Mouse (Mus musculus) cerebellum, adult 18-20 months (tissue): ENCODE results near the gene Atg7.
"Not testable (repeated sequence)": the region's sequence is repeated elsewhere in the genome, so short reads cannot be mapped to it uniquely, and the experiment has no call there.

Experiments used
- DNase-seq, 2 experiments: peaks; one replicate each; pipeline ENCODE4 v3.0.0; 2021

The Atg7 gene

GRCm38 (mm10) chr6:114642601-114643528, at the start of gene Atg7:
Gene Atg7 (plus strand): TSS chr6:114643097.
- peak; percentile 88 to 96 for DNase-seq

GRCm38 (mm10) chr6:114614076-114614475, 28.8 kb upstream of the Atg7 start:
- peak; percentile 8 to 9 for DNase-seq

- not testable (repeated sequence) for DNase-seq
Observed at GRCm38 (mm10) chr6:114633886-114634285, 9.0 kb upstream of the Atg7 start.

- peak in 1 of 2 experiments; percentile 9 for DNase-seq
Observed at GRCm38 (mm10) chr6:114643716-114644115, 819 bp downstream of the Atg7 start.

- no peak for DNase-seq
Observed at GRCm38 (mm10) chr6:114644531-114644930, 1.6 kb downstream of the Atg7 start.

GRCm38 (mm10) chr6:114646201-114646600, 3.3 kb downstream of the Atg7 start:
- DNase-seq = no peak

- DNase-seq = no peak
Observed at GRCm38 (mm10) chr6:114647011-114647410, 4.1 kb downstream of the Atg7 start.

- DNase-seq = no peak
Observed at GRCm38 (mm10) chr6:114648352-114649030, 5.6 kb downstream of the Atg7 start.

GRCm38 (mm10) chr6:114652209-114652608, 9.3 kb downstream of the Atg7 start:
- no peak for DNase-seq

- no peak for DNase-seq
Observed at GRCm38 (mm10) chr6:114656826-114657600, 14.1 kb downstream of the Atg7 start.

- DNase-seq = no peak
Observed at GRCm38 (mm10) chr6:114657807-114658206, 14.9 kb downstream of the Atg7 start.

- no peak for DNase-seq
Observed at GRCm38 (mm10) chr6:114659278-114659991, 16.5 kb downstream of the Atg7 start.

- no peak for DNase-seq
Observed at GRCm38 (mm10) chr6:114659992-114660800, 17.3 kb downstream of the Atg7 start.

- no peak for DNase-seq
Observed at GRCm38 (mm10) chr6:114663707-114664106, 20.8 kb downstream of the Atg7 start.

- DNase-seq = no peak
Observed at GRCm38 (mm10) chr6:114664716-114665115, 21.8 kb downstream of the Atg7 start.

- no peak for DNase-seq
Observed at GRCm38 (mm10) chr6:114667518-114667917, 24.6 kb downstream of the Atg7 start.

GRCm38 (mm10) chr6:114674771-114675170, 31.9 kb downstream of the Atg7 start:
- DNase-seq = no peak

- no peak for DNase-seq
Observed at GRCm38 (mm10) chr6:114676091-114676490, 33.2 kb downstream of the Atg7 start.

- DNase-seq = no peak
Observed at GRCm38 (mm10) chr6:114682092-114682711, 39.3 kb downstream of the Atg7 start.

- no peak for DNase-seq
Observed at GRCm38 (mm10) chr6:114683741-114684140, 40.8 kb downstream of the Atg7 start.

GRCm38 (mm10) chr6:114684407-114684806, 41.5 kb downstream of the Atg7 start:
- DNase-seq = no peak
